Mouse (Mus musculus) monocyte, adult 59 days (primary cell): ENCODE data around the gene Nfil3. TPM values are rescaled to one million over a fixed set of nuclear protein-coding genes. Genes with fewer than 3 reads are reported as not detected.

Experiments used
- total RNA-seq, 2 experiments: library from RNA; stranded (reverse); gene quantifications; one replicate each; pipeline ENCODE4 v1.2.4; 2023

Nfil3 gene
- total RNA-seq = 100 to 1,000 TPM; 172 to 205 TPM

GRCm38 (mm10) chr13:52980951-52981421, at the start of gene Nfil3:
Gene Nfil3, minus strand, starts transcription at chr13:52981073.

GRCm38 (mm10) chr13:52929209-52930171, 51.4 kb downstream of the Nfil3 start, which contains the start of gene Auh:
Gene Auh, minus strand, starts transcription at chr13:52929681.

Other genes with a start within 250 kb of the Nfil3 start
- gene Auh, start 51.4 kb downstream of the Nfil3 start, total RNA-seq = 10 to 100 TPM; 80.0 to 88.9 TPM